Mouse (Mus musculus) urinary bladder, postnatal 25 days (tissue): Measurements from ENCODE around the gene Bach2.

Experiments used
- DNase-seq: peaks from one replicate; pipeline ENCODE4 v3.0.0; 2022; ENCODE audit warnings: low spot score

Bach2 gene

GRCm38 (mm10) chr4:32428738-32429137 is 190.1 kb downstream of the Bach2 start:
- DNase-seq, result no peak

GRCm38 (mm10) chr4:32430136-32430535 is 191.5 kb downstream of the Bach2 start:
- no peak for DNase-seq

GRCm38 (mm10) chr4:32430981-32431380 is 192.4 kb downstream of the Bach2 start:
- no peak for DNase-seq

GRCm38 (mm10) chr4:32432271-32432781 is 193.7 kb downstream of the Bach2 start:
- no peak for DNase-seq

GRCm38 (mm10) chr4:32432945-32433344 is 194.3 kb downstream of the Bach2 start:
- DNase-seq, result no peak

GRCm38 (mm10) chr4:32434612-32435011 is 196.0 kb downstream of the Bach2 start:
- DNase-seq, result no peak

GRCm38 (mm10) chr4:32439974-32440739 is 201.6 kb downstream of the Bach2 start:
- no peak for DNase-seq

- DNase-seq, result no peak
These were observed 202.1 kb downstream of the Bach2 start for GRCm38 (mm10) chr4:32440740-32441072.

- no peak for DNase-seq
These were observed 206.1 kb downstream of the Bach2 start for GRCm38 (mm10) chr4:32444671-32445196.

GRCm38 (mm10) chr4:32447850-32448249 is 209.2 kb downstream of the Bach2 start:
- no peak for DNase-seq

- no peak for DNase-seq
These were observed 223.4 kb downstream of the Bach2 start for GRCm38 (mm10) chr4:32461986-32462385.

GRCm38 (mm10) chr4:32463065-32463464 is 224.5 kb downstream of the Bach2 start:
- DNase-seq, result no peak

GRCm38 (mm10) chr4:32464540-32464939 is 225.9 kb downstream of the Bach2 start:
- no peak for DNase-seq

GRCm38 (mm10) chr4:32466031-32466430 is 227.4 kb downstream of the Bach2 start:
- no peak for DNase-seq

- no peak for DNase-seq
These were observed 239.5 kb downstream of the Bach2 start for GRCm38 (mm10) chr4:32477977-32478660.

- DNase-seq, result no peak
These were observed 240.6 kb downstream of the Bach2 start for GRCm38 (mm10) chr4:32479231-32479630.

GRCm38 (mm10) chr4:32479801-32480700 is 241.4 kb downstream of the Bach2 start:
- no peak for DNase-seq

GRCm38 (mm10) chr4:32481366-32482055 is 242.9 kb downstream of the Bach2 start:
- DNase-seq, result no peak

GRCm38 (mm10) chr4:32482138-32482537 is 243.5 kb downstream of the Bach2 start:
- no peak for DNase-seq

- DNase-seq, result no peak
These were observed 244.3 kb downstream of the Bach2 start for GRCm38 (mm10) chr4:32482936-32483335.

GRCm38 (mm10) chr4:32485848-32486247 is 247.2 kb downstream of the Bach2 start:
- no peak for DNase-seq
